Mouse (Mus musculus) forebrain, postnatal 0 days (tissue): ENCODE results near the gene Rab36. TPM values are rescaled to one million over a fixed set of nuclear protein-coding genes. Genes with fewer than 3 reads are reported as not detected.
A peak's percentile ranks its signal among the peaks of the same experiment; 100 is the strongest.

Source experiments
- ATAC-seq: fragments of 200-750 bp; cut with Nextera tagmentation; 2 replicates; pipeline ENCODE4 v1.8.0; 2017; ENCODE audit warnings: mild to moderate bottlenecking, moderate library complexity
- DNase-seq: peaks from one replicate; pipeline ENCODE4 v3.0.0-alpha.2; 2015
- H3K27ac ChIP-seq: fragments of 300-500 bp; sonication (generic); 2 replicates; pipeline ENCODE4 v1.5.1; 2014; ENCODE audit warnings: low read depth, mild to moderate bottlenecking, antibody characterized with exemption, low read length, moderate library complexity, mixed read lengths
- H3K27me3 ChIP-seq: fragments of 300-500 bp; sonication (generic); 2 replicates; pipeline ENCODE4 v1.6.1; 2014; ENCODE audit warnings: mild to moderate bottlenecking, low read length, mixed read lengths; ENCODE audit not compliant: insufficient read depth
- H3K36me3 ChIP-seq: fragments of 300-500 bp; sonication (generic); 2 replicates; pipeline ENCODE4 v1.6.1; 2014; ENCODE audit warnings: mild to moderate bottlenecking, moderate library complexity; ENCODE audit not compliant: insufficient read depth
- H3K4me1 ChIP-seq: fragments of 300-500 bp; sonication (generic); 2 replicates; pipeline ENCODE4 v1.6.1; 2014; ENCODE audit warnings: antibody characterized with exemption; ENCODE audit not compliant: insufficient read depth
- H3K4me2 ChIP-seq: fragments of 300-500 bp; sonication (generic); 2 replicates; pipeline ENCODE4 v1.6.1; 2014; ENCODE audit warnings: low read depth, mild to moderate bottlenecking, moderate library complexity
- H3K4me3 ChIP-seq: fragments of 300-500 bp; sonication (generic); 2 replicates; pipeline ENCODE4 v1.5.1; 2014; ENCODE audit warnings: low read depth, low read length, mixed read lengths
- H3K9ac ChIP-seq: fragments of 300-500 bp; sonication (generic); 2 replicates; pipeline ENCODE4 v1.6.1; 2014; ENCODE audit warnings: mild to moderate bottlenecking
- H3K9me3 ChIP-seq: fragments of 300-500 bp; sonication (generic); 2 replicates; pipeline ENCODE4 v1.6.1; 2016; ENCODE audit warnings: low read length
- CTCF ChIP-seq: sonication (generic); IDR thresholded peaks from 2 replicates; pipeline ENCODE4 v1.5.1; 2016; ENCODE audit warnings: antibody characterized with exemption, control low read depth, low read depth
- WGBS: fragments of 180-500 bp; shearing (Covaris S2); extraction: QIAGEN DNeasy Blood & Tissue Kit; methylation state at CpG from one replicate; pipeline ENCODE4 v1.1.7; 2014; 5-methylcytosine and 5-hydroxymethylcytosine counted together
- polyA plus RNA-seq: library from polyadenylated mRNA; unstranded; fragments of >200 nt; fragmentation: Nextera tagmentation; extraction: Ambion mirVana; gene quantifications from 2 replicates; pipeline ENCODE4 v1.2.1, GENCODE M21; 2015
- total RNA-seq: library from RNA; depleted of rRNA; stranded (reverse); fragments of >200 nt; gene quantifications from 2 replicates; pipeline ENCODE4 v1.2.3, GENCODE M21; 2014

Gene Rab36
- total and polyA plus RNA-seq, 2 experiments from 2014 or later, result 24.4 to 26.8 TPM

- no peaks in the 10 kb centered on the region for H3K27me3 ChIP-seq
- no peaks in the 10 kb centered on the region for H3K9me3 ChIP-seq
- ATAC-seq (no peak), DNase-seq (no peak)
- 95% methylated on average over 8 of the region's 8 CpGs for WGBS
- no peak overlapping the region for H3K27ac ChIP-seq
- no peak overlapping the region for H3K4me3 ChIP-seq
- H3K9ac ChIP-seq, result no peak overlapping the region
- peaks cover 4% of the 10 kb centered on the region; the same call in 1 of the 2 replicates for H3K36me3 ChIP-seq
- TF ChIP-seq CTCF, result no peak
- no peak overlapping the region for H3K4me2 ChIP-seq
- H3K4me1 ChIP-seq, result no peaks in the 10 kb centered on the region
Measured at GRCm38 (mm10) chr10:75001391-75001790, 35.5 kb upstream of the Rab36 start.

DNA sequence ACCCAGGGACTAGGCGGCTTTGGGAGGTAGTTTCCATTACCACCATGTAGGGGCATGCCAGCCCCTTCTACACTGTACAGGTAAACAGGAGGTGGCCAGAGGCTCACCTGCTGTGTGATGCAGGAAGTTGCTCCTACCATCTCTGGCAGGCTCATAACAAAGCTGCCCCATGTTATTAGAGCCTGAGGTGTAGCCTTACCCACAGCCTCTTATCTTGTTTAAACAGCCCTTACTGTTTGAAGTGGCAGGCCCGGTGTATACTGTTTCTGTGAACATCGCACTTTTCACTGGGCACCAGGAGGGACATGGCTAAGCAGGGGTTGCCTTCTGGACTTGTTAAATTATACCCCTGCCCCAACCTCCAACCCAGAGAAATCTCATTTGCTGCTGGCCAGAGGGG is 32.8 kb upstream of the Rab36 start:
- Histone ChIP-seq H3K27me3 (no peaks in the 10 kb centered on the region), H3K36me3 (no peaks in the 10 kb centered on the region; the same call in 1 of the 2 replicates), H3K27ac (no peak overlapping the region), H3K9ac (no peak overlapping the region), H3K4me1 (peaks cover 8% of the 10 kb centered on the region; the same call in 1 of the 2 replicates), H3K9me3 (no peaks in the 10 kb centered on the region), H3K4me2 (no peak overlapping the region), H3K4me3 (no peak overlapping the region)
- DNase-seq (no peak), ATAC-seq (no peak)
- 81% methylated on average over 3 of the region's 3 CpGs for WGBS
- no peak for TF ChIP-seq CTCF

- peak; percentile 67 for ATAC-seq
Measured at GRCm38 (mm10) chr10:75006889-75007662, 29.8 kb upstream of the Rab36 start.

GRCm38 (mm10) chr10:75010704-75011103 is 26.2 kb upstream of the Rab36 start:
- ATAC-seq (no peak), DNase-seq (no peak)
- no peak overlapping the region for H3K4me2 ChIP-seq
- H3K4me1 ChIP-seq, result peaks cover 8% of the 10 kb centered on the region; the same call in 1 of the 2 replicates
- WGBS, result 82% methylated on average over 15 of the region's 15 CpGs
- no peak for TF ChIP-seq CTCF
- peaks cover 9% of the 10 kb centered on the region for H3K36me3 ChIP-seq
- no peaks in the 10 kb centered on the region for H3K27me3 ChIP-seq
- no peak overlapping the region for H3K4me3 ChIP-seq
- peak overlapping the region; percentile 21; the same call in 1 of the 2 replicates for H3K27ac ChIP-seq
- H3K9ac ChIP-seq, result no peak overlapping the region
- no peaks in the 10 kb centered on the region for H3K9me3 ChIP-seq

More at GRCm38 (mm10) chr10:75006889-75007662, 29.8 kb upstream of the Rab36 start:
- H3K27me3 ChIP-seq, result no peaks in the 10 kb centered on the region
- H3K36me3 ChIP-seq, result no peaks in the 10 kb centered on the region; the same call in 1 of the 2 replicates
- no peak overlapping the region for H3K27ac ChIP-seq
- peak; percentile 45 for DNase-seq
- H3K4me3 ChIP-seq, result no peak overlapping the region
- peaks cover 8% of the 10 kb centered on the region; the same call in 1 of the 2 replicates for H3K4me1 ChIP-seq
- no peak for TF ChIP-seq CTCF
- no peak overlapping the region for H3K9ac ChIP-seq
- 54% methylated on average over 8 of the region's 8 CpGs for WGBS
- no peaks in the 10 kb centered on the region for H3K9me3 ChIP-seq
- H3K4me2 ChIP-seq, result no peak overlapping the region

DNA sequence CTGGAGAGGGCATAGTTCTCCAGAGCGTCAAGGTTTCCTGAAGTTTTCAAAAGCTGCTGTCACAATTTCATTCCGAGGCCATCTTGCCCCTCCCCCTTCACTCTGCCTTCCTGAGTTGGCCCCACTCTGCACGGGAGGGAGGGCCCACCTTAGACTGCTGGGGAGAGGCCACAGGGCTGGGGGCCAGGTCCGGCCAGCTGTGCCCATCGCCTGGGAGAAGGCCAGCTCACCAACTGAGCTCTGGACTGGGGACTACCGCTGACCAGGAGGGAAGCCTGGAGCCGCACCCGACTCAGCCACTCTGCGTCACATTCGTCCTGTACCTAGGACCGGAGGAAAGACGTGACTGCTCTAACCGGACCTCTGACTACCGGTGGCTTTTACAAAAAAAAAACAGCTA is 21.4 kb upstream of the Rab36 start:
- no peak overlapping the region for H3K4me2 ChIP-seq
- WGBS, result 73% methylated on average over 14 of the region's 14 CpGs
- H3K27ac ChIP-seq, result no peak overlapping the region
- ATAC-seq (no peak), DNase-seq (no peak)
- H3K36me3 ChIP-seq, result peaks cover 12% of the 10 kb centered on the region
- H3K27me3 ChIP-seq, result no peaks in the 10 kb centered on the region
- TF ChIP-seq CTCF, result no peak
- no peaks in the 10 kb centered on the region for H3K9me3 ChIP-seq
- no peaks in the 10 kb centered on the region for H3K4me1 ChIP-seq
- H3K9ac ChIP-seq, result no peak overlapping the region
- no peak overlapping the region for H3K4me3 ChIP-seq

DNA sequence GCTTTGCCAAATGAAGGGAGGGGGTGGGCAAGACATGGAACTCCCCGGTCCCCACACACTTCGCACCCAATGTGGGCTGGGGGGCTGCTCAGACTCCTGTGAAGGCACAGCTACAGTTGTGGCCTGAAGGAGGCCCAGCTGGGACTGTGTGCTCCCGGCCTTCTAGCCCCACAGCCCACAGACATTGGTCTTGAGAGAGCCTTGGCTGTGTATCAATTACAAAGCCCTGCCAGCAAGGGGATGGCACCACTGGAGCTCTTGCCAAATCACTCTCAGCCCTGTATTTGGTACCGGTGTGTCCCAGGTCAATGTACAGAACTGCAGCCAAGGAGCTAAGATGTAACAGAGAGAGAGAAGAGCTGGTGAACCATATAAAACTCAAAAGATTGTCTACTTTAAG is 20.4 kb upstream of the Rab36 start:
- DNase-seq (no peak), ATAC-seq (no peak)
- no peaks in the 10 kb centered on the region for H3K9me3 ChIP-seq
- peaks cover 12% of the 10 kb centered on the region for H3K36me3 ChIP-seq
- no peak for TF ChIP-seq CTCF
- H3K9ac ChIP-seq, result no peak overlapping the region
- 60% methylated on average over 4 of the region's 4 CpGs for WGBS
- no peak overlapping the region for H3K4me2 ChIP-seq
- H3K4me1 ChIP-seq, result no peaks in the 10 kb centered on the region
- no peaks in the 10 kb centered on the region for H3K27me3 ChIP-seq
- no peak overlapping the region for H3K27ac ChIP-seq
- no peak overlapping the region for H3K4me3 ChIP-seq

GRCm38 (mm10) chr10:75020271-75020670 is 16.6 kb upstream of the Rab36 start:
- H3K4me2 ChIP-seq, result no peak overlapping the region
- ATAC-seq (no peak), DNase-seq (no peak)
- H3K27me3 ChIP-seq, result no peaks in the 10 kb centered on the region
- H3K9me3 ChIP-seq, result no peaks in the 10 kb centered on the region
- H3K36me3 ChIP-seq, result peaks cover 6% of the 10 kb centered on the region
- no peak overlapping the region for H3K9ac ChIP-seq
- TF ChIP-seq CTCF, result no peak
- 72% methylated on average over 2 of the region's 2 CpGs for WGBS
- H3K4me3 ChIP-seq, result no peak overlapping the region
- H3K27ac ChIP-seq, result no peak overlapping the region
- H3K4me1 ChIP-seq, result no peaks in the 10 kb centered on the region
